Mouse (Mus musculus) spleen, adult 2 months (tissue): ENCODE results near the gene Mmp14. TPM values are rescaled to one million over a fixed set of nuclear protein-coding genes. Genes with fewer than 3 reads are reported as not detected.

Experiments
- DNase-seq, 2 experiments: peaks; one replicate each; pipeline versions ENCODE4 v3.0.0 to v3.0.0-alpha.2; 2012 to 2021; ENCODE audit warnings: low spot score in 2 of 2, low read depth in 1 of 2
- H3K27ac ChIP-seq: fragments of 200-500 bp; 2 replicates; pipeline ENCODE4 v1.5.1; 2012; ENCODE audit warnings: low read length, inconsistent platforms; ENCODE audit not compliant: insufficient read depth
- H3K27me3 ChIP-seq: fragments of 200-500 bp; 2 replicates; pipeline ENCODE4 v1.6.1; 2012; ENCODE audit warnings: mild to moderate bottlenecking, moderate library complexity, low read length, inconsistent platforms; ENCODE audit not compliant: control insufficient read depth, insufficient read depth
- H3K36me3 ChIP-seq: fragments of 200-500 bp; 2 replicates; pipeline ENCODE4 v1.6.1; 2012; ENCODE audit warnings: mild to moderate bottlenecking, low read length, inconsistent platforms; ENCODE audit not compliant: control insufficient read depth, insufficient read depth
- H3K4me1 ChIP-seq: fragments of 200-500 bp; 2 replicates; pipeline ENCODE4 v1.6.1; 2011; ENCODE audit warnings: inconsistent platforms; ENCODE audit not compliant: control insufficient read depth, insufficient read depth, insufficient read length
- H3K4me3 ChIP-seq: fragments of 200-500 bp; 2 replicates; pipeline ENCODE4 v1.5.1; 2011; ENCODE audit warnings: mild to moderate bottlenecking, inconsistent platforms; ENCODE audit not compliant: insufficient read depth, insufficient read length; ENCODE audit errors: extremely low read depth
- CTCF ChIP-seq: fragments of 200-500 bp; IDR thresholded peaks from 2 replicates; pipeline ENCODE4 v1.5.1; 2011; ENCODE audit warnings: mild to moderate bottlenecking, inconsistent platforms; ENCODE audit not compliant: insufficient read depth, insufficient read length, insufficient replicate concordance; ENCODE audit errors: extremely low read depth
- POLR2A ChIP-seq: fragments of 200-500 bp; IDR thresholded peaks from 2 replicates; pipeline ENCODE4 v1.6.1; 2011; ENCODE audit warnings: low read depth, low read length, inconsistent platforms
- WGBS: fragments of 180-500 bp; shearing (Covaris S2); methylation state at CpG from one replicate; pipeline ENCODE4 v1.1.7; 2018; 5-methylcytosine and 5-hydroxymethylcytosine counted together
- polyA plus RNA-seq: library from polyadenylated mRNA; depleted of rRNA; stranded (reverse); fragments of >200 nt; gene quantifications from 2 replicates; pipeline ENCODE4 v1.2.3, GENCODE M21; 2012

Gene Mmp14
- polyA plus RNA-seq, 1 experiment: 42.0 TPM

DNA sequence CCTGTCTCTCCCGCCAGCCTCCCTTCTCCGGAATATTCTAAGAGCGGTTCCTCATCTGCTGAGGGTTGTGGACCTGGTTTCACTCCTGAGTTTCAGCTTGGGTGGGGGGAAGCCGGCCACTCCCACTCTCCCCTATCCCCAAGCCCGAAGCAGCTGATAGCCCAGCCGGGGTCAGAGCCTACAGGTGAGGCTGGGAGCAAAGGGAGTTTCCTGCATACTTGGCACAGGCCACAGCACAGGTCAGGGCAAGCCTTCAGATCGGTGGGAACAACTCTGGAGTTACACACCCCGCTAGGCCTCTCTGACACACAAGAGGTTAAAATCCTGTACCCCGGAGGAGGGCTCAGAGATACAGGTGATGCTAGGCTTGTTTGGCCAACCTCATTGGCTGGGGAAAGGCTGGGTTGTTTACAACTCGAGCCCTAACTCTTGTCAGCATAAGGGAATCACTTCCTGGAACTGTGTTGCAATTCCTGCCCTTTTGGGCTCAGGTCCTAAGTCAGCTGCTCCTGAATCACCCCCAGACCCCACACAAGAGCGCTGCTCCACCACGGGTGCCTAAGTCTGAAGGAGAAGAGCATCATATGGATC, 2.6 kb downstream of the Mmp14 start:
- Histone ChIP-seq H3K36me3 (no peaks in the 10 kb centered on the region), H3K4me1 (peaks cover 4% of the 10 kb centered on the region), H3K27me3 (peaks cover 8% of the 10 kb centered on the region; the same call in 1 of the 2 replicates), H3K27ac (peak overlapping the region; percentile 1; the same call in 1 of the 2 replicates), H3K4me3 (peak overlapping the region; percentile 3; the same call in 1 of the 2 replicates)
- no peak for DNase-seq
- 76% methylated on average over 12 of the region's 12 CpGs for WGBS
- no peak for TF ChIP-seq CTCF
- TF ChIP-seq POLR2A: no peak

DNA sequence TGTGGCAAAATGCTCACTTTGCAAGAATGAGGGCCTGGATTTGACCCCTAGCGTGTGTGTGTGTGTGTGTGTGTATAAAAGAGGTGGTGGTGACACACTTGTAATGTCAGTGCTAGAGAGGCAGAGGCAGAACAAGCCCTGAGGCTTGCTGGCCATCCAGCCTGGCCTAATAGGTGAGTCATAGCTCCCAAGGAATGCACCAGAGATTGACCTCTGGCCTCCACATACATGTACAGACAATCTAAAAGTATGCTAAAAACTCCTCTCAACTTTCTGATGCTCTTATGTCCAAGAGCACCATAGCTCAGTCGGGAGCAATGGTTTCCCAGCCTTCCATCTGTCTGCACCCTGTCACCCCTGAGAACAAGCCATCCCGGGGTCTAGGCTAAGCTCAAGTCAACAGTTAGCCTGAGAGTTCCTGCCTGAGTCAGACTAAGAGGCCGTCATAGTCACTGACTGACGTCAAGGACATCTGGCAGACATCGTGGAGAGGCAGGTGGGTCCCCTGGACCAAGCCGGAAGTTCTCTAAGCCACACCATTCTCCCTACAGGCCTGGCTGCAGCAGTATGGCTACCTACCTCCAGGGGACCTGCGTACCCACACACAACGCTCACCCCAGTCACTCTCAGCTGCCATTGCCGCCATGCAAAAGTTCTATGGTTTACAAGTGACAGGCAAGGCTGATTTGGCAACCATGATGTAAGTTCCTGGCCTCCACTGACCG, 3.9 kb downstream of the Mmp14 start:
- H3K27me3 ChIP-seq: peaks cover 8% of the 10 kb centered on the region; the same call in 1 of the 2 replicates
- DNase-seq: no peak
- peaks cover 4% of the 10 kb centered on the region for H3K4me1 ChIP-seq
- H3K36me3 ChIP-seq: no peaks in the 10 kb centered on the region
- no peak overlapping the region for H3K4me3 ChIP-seq
- 0 out of 2 replicates have a peak overlapping the region, but pooled peaks have one; percentile 15 for H3K27ac ChIP-seq
- 83% methylated on average over 11 of the region's 11 CpGs for WGBS
- TF ChIP-seq CTCF (no peak), POLR2A (no peak)

DNA sequence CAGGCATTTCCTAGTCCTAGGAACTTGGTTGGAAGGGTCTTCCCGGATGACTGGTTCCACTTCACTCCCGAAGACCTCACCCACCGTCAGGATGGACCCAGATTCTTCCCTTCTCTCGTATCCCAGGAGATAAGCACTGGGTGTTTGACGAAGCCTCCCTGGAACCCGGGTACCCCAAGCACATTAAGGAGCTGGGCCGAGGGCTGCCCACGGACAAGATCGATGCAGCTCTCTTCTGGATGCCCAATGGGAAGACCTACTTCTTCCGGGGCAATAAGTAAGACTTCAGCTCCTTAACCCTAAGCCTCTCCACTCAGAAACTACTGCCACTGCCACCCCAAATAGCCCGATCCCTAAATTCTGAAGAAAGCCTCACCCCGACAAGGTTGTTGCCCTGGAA, 7.7 kb downstream of the Mmp14 start:
- Histone ChIP-seq H3K4me1 (peaks cover 3% of the 10 kb centered on the region; the same call in 1 of the 2 replicates), H3K36me3 (no peaks in the 10 kb centered on the region), H3K27me3 (no peaks in the 10 kb centered on the region), H3K4me3 (no peak overlapping the region), H3K27ac (no peak overlapping the region)
- 94% methylated on average over 12 of the region's 12 CpGs for WGBS
- no peak for DNase-seq
- TF ChIP-seq CTCF (no peak), POLR2A (no peak)

DNA sequence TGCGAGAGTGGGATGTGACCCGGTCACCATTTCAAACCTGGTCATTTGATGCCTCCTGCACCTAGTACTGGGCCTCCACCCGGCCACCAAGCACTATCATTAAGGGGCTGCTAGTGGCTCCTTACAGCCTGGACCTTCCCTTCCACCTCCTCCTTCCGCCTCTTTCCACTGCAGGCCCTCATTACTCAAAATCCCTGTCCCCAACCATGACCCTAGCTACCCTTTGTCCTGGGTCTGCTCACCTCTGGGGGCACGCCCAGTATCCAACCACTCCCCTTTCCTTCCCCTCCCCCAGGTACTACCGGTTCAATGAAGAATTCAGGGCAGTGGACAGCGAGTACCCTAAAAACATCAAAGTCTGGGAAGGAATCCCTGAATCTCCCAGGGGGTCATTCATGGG, 8.2 kb downstream of the Mmp14 start:
- DNase-seq: no peak
- TF ChIP-seq CTCF (no peak), POLR2A (no peak)
- no peaks in the 10 kb centered on the region for H3K36me3 ChIP-seq
- WGBS: 90% methylated on average over 7 of the region's 7 CpGs
- no peaks in the 10 kb centered on the region for H3K27me3 ChIP-seq
- H3K4me1 ChIP-seq: peaks cover 3% of the 10 kb centered on the region; the same call in 1 of the 2 replicates
- H3K4me3 ChIP-seq: no peak overlapping the region
- H3K27ac ChIP-seq: no peak overlapping the region

DNA sequence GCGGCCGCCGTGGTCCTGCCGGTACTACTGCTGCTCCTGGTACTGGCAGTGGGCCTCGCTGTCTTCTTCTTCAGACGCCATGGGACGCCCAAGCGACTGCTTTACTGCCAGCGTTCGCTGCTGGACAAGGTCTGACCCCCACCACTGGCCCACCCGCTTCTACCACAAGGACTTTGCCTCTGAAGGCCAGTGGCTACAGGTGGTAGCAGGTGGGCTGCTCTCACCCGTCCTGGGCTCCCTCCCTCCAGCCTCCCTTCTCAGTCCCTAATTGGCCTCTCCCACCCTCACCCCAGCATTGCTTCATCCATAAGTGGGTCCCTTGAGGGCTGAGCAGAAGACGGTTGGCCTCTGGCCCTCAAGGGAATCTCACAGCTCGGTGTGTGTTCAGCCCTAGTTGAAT, 9.1 kb downstream of the Mmp14 start:
- H3K27ac ChIP-seq: no peak overlapping the region
- WGBS: 84% methylated on average over 14 of the region's 14 CpGs

DNA sequence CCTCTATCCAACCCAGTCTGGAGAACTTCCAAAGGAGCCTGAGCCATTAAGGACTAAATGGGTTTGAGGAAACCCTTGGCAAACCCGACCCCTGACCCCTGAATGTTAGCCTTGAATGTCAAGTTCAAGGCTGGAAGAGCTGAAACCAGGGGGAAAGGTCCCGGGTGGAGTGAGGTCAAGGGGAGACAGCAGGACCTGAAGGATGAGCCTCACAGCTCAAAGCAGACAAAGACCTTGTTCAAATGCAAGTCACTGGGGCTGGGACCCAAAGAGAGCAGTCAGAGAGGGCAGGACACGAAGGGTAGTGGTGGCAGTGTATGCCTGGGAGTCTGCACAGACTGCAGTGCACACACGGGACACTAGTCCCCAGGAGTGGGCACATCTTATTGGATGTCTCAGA, 10.0 kb downstream of the Mmp14 start:
- Histone ChIP-seq H3K36me3 (no peaks in the 10 kb centered on the region), H3K4me3 (no peak overlapping the region), H3K27ac (no peak overlapping the region), H3K27me3 (no peaks in the 10 kb centered on the region), H3K4me1 (peaks cover 3% of the 10 kb centered on the region; the same call in 1 of the 2 replicates)
- 75% methylated on average over 4 of the region's 4 CpGs for WGBS
- TF ChIP-seq POLR2A (no peak), CTCF (no peak)
- DNase-seq: no peak

More for the DNA sequence above, 9.1 kb downstream of the Mmp14 start:
- no peak overlapping the region for H3K4me3 ChIP-seq
- peaks cover 3% of the 10 kb centered on the region; the same call in 1 of the 2 replicates for H3K4me1 ChIP-seq
- no peak for TF ChIP-seq CTCF
- DNase-seq: no peak
- H3K36me3 ChIP-seq: no peaks in the 10 kb centered on the region
- H3K27me3 ChIP-seq: no peaks in the 10 kb centered on the region

DNA sequence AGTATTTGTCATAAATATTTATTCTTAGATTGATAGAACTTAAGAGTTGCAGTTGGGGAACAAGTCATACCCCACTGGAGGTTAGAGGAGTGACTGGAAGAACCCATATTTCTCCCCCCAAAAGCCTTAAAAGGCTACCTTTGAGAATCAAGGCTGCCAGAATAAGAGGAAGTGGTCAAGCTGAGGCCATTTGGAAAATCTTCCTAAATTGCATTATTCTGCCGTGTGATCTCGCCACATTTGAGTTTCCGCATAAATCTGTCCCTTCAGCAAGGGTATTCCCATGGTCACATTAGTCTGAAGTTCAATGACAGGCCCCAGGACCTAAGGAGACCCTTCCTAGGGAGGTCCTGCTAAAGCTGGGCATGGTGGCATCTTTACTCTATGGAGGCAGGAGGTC, 11.1 kb downstream of the Mmp14 start:
- Histone ChIP-seq H3K36me3 (no peaks in the 10 kb centered on the region), H3K27me3 (no peaks in the 10 kb centered on the region), H3K4me1 (peaks cover 3% of the 10 kb centered on the region; the same call in 1 of the 2 replicates), H3K4me3 (no peak overlapping the region), H3K27ac (peak overlapping the region; percentile 45; the same call in 1 of the 2 replicates)
- DNase-seq: no peak
- WGBS: 63% methylated on average over 3 of the region's 3 CpGs
- TF ChIP-seq CTCF (no peak), POLR2A (no peak)
